Mouse (Mus musculus): Measurements from ENCODE around the gene Klf9. TPM values are rescaled to one million over a fixed set of nuclear protein-coding genes. Genes with fewer than 3 reads are reported as not detected.

The Klf9 gene
- polyA plus RNA-seq, 1 experiment from 2014 or later, result 2.2 TPM

GRCm38 (mm10) chr19:23129908-23130307 is 11.1 kb upstream of the Klf9 start:
- H3K4me3 ChIP-seq (replicated peaks; ENCODE audit: low read length), result no peak overlapping the region
- ATAC-seq, result no peak
- H3K9me3 ChIP-seq (ENCODE audit: control insufficient read depth, low read length), result no peaks in the 10 kb centered on the region
- H3K4me2 ChIP-seq (ENCODE audit: low read length), result no peak overlapping the region
- no peak overlapping the region for H3K27ac ChIP-seq (ENCODE audit: low read length)
- 96% methylated on average over 2 of the region's 2 CpGs for whole genome bisulfite sequencing
- no peak overlapping the region for H3K9ac ChIP-seq (replicated peaks; ENCODE audit: low read depth, low read length)
- H3K27me3 ChIP-seq (replicated peaks; ENCODE audit: control insufficient read depth, insufficient read depth, low read length), result 0 out of 2 replicates have a peak, but pooled peaks cover 7% of the 10 kb centered on the region
- peaks cover 12% of the 10 kb centered on the region for H3K4me1 ChIP-seq (replicated peaks; ENCODE audit: control insufficient read depth, insufficient read depth, low read length)
- H3K36me3 ChIP-seq (ENCODE audit: control insufficient read depth, insufficient read depth), result no peaks in the 10 kb centered on the region

DNA sequence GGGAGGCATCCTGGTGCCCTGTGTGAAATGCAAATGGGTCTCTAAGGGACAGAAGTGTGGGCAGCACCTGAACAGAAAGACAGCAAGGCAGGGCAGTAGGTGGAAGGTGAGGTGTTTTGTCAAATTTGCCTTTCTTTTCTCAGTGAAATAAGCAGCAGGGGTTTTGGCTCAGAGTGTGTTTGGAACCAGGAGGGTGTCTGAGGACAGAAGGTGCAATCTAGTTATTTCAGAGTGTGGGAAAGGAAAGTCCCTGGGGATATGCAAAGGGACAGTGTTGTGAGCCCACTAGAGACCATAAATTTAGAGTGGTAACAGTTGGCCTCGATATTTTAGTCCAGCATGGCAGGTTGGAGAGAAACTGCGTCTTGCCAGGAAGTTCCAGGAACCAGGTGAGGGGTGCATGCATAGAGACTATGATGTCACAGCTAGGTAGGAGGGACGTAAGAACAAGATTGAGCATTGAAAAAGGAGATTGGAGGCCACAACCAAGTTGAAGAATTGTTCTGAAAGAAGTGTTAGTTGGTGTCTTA is 8.9 kb upstream of the Klf9 start:
- WGBS, result 68% methylated on average over 3 of the region's 3 CpGs
- ATAC-seq, result no peak
- no peak overlapping the region for H3K27ac ChIP-seq (ENCODE audit: low read length)
- peaks cover 20% of the 10 kb centered on the region for H3K27me3 ChIP-seq (replicated peaks; ENCODE audit: control insufficient read depth, insufficient read depth, low read length)
- H3K9me3 ChIP-seq (ENCODE audit: control insufficient read depth, low read length), result no peaks in the 10 kb centered on the region
- no peak overlapping the region for H3K4me2 ChIP-seq (ENCODE audit: low read length)
- no peak overlapping the region for H3K9ac ChIP-seq (replicated peaks; ENCODE audit: low read depth, low read length)
- no peaks in the 10 kb centered on the region for H3K36me3 ChIP-seq (ENCODE audit: control insufficient read depth, insufficient read depth)
- H3K4me1 ChIP-seq (replicated peaks; ENCODE audit: control insufficient read depth, insufficient read depth, low read length), result peaks cover 31% of the 10 kb centered on the region
- H3K4me3 ChIP-seq (replicated peaks; ENCODE audit: low read length), result no peak overlapping the region

DNA sequence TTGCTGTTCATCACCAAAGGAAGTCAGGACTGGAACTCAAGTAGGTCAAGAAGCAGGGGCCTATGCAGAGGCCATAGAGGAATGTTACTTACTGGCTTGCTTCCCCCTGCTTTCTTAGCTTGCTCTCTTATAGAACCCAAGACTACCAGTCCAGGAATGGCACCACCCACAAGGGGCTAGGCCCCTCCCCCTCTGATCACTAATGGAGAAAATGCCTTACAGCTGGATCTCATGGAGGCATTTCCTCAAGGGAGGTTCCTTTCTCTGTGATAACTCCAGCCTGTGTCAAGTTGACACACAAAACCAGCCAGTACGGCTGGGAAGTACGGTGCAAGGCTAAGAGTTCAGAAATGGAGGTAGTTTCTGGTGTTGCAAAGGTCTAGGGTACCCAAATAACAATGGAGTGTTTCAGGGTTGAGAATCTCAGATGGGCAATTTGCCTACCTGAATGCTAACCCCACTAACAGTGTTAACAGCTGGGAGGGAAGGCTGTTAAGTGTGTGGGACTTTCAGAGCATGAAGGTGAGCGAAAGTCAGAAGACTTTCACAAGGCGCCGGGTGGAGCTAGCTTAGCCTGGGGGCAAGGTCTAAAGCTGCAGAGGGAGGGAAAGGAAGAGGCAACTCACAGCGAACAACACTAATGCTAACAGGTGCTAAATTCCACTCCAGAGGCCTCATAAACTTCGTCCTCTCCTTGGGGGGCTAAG is 8.2 kb upstream of the Klf9 start:
- Histone ChIP-seq H3K4me2 (ENCODE audit: low read length) (no peak overlapping the region), H3K27ac (ENCODE audit: low read length) (no peak overlapping the region), H3K9ac (replicated peaks; ENCODE audit: low read depth, low read length) (no peak overlapping the region), H3K36me3 (ENCODE audit: control insufficient read depth, insufficient read depth) (no peaks in the 10 kb centered on the region), H3K9me3 (ENCODE audit: control insufficient read depth, low read length) (no peaks in the 10 kb centered on the region), H3K4me3 (replicated peaks; ENCODE audit: low read length) (no peak overlapping the region), H3K27me3 (replicated peaks; ENCODE audit: control insufficient read depth, insufficient read depth, low read length) (peaks cover 23% of the 10 kb centered on the region), H3K4me1 (replicated peaks; ENCODE audit: control insufficient read depth, insufficient read depth, low read length) (peaks cover 31% of the 10 kb centered on the region)
- ATAC-seq, result no peak
- 34% methylated on average over 7 of the region's 7 CpGs for WGBS

GRCm38 (mm10) chr19:23133427-23134094 is 7.5 kb upstream of the Klf9 start:
- no peak; the same call in 1 of the 2 replicates for ATAC-seq
- Histone ChIP-seq H3K9me3 (ENCODE audit: control insufficient read depth, low read length) (no peaks in the 10 kb centered on the region), H3K4me1 (replicated peaks; ENCODE audit: control insufficient read depth, insufficient read depth, low read length) (peaks cover 31% of the 10 kb centered on the region), H3K4me3 (replicated peaks; ENCODE audit: low read length) (no peak overlapping the region; the same call in 1 of the 2 replicates), H3K27ac (ENCODE audit: low read length) (no peak overlapping the region), H3K4me2 (ENCODE audit: low read length) (peak overlapping the region; percentile 99), H3K36me3 (ENCODE audit: control insufficient read depth, insufficient read depth) (no peaks in the 10 kb centered on the region), H3K9ac (replicated peaks; ENCODE audit: low read depth, low read length) (no peak overlapping the region), H3K27me3 (replicated peaks; ENCODE audit: control insufficient read depth, insufficient read depth, low read length) (peaks cover 23% of the 10 kb centered on the region)
- 8% methylated on average over 9 of the region's 9 CpGs for WGBS

GRCm38 (mm10) chr19:23134095-23134440 is 7.0 kb upstream of the Klf9 start:
- WGBS, result 3% methylated on average over 14 of the region's 14 CpGs
- Histone ChIP-seq H3K9ac (replicated peaks; ENCODE audit: low read depth, low read length) (no peak overlapping the region), H3K4me3 (replicated peaks; ENCODE audit: low read length) (peak overlapping the region; percentile 44), H3K27me3 (replicated peaks; ENCODE audit: control insufficient read depth, insufficient read depth, low read length) (peaks cover 23% of the 10 kb centered on the region), H3K4me1 (replicated peaks; ENCODE audit: control insufficient read depth, insufficient read depth, low read length) (peaks cover 31% of the 10 kb centered on the region), H3K4me2 (ENCODE audit: low read length) (peak overlapping the region; percentile 99), H3K27ac (ENCODE audit: low read length) (no peak overlapping the region), H3K9me3 (ENCODE audit: control insufficient read depth, low read length) (no peaks in the 10 kb centered on the region), H3K36me3 (ENCODE audit: control insufficient read depth, insufficient read depth) (no peaks in the 10 kb centered on the region)
- ATAC-seq, result no peak; the same call in 1 of the 2 replicates

GRCm38 (mm10) chr19:23134441-23135301 is 6.4 kb upstream of the Klf9 start:
- H3K9ac ChIP-seq (replicated peaks; ENCODE audit: low read depth, low read length), result peak overlapping the region; percentile 48
- H3K27ac ChIP-seq (ENCODE audit: low read length), result no peak overlapping the region
- WGBS, result 1% methylated on average over 43 of the region's 47 CpGs
- H3K27me3 ChIP-seq (replicated peaks; ENCODE audit: control insufficient read depth, insufficient read depth, low read length), result peaks cover 23% of the 10 kb centered on the region
- H3K4me2 ChIP-seq (ENCODE audit: low read length), result peak overlapping the region; percentile 99
- H3K4me1 ChIP-seq (replicated peaks; ENCODE audit: control insufficient read depth, insufficient read depth, low read length), result peaks cover 31% of the 10 kb centered on the region
- H3K36me3 ChIP-seq (ENCODE audit: control insufficient read depth, insufficient read depth), result no peaks in the 10 kb centered on the region
- H3K9me3 ChIP-seq (ENCODE audit: control insufficient read depth, low read length), result no peaks in the 10 kb centered on the region
- peak overlapping the region; percentile 44 for H3K4me3 ChIP-seq (replicated peaks; ENCODE audit: low read length)
- ATAC-seq, result peak; percentile 17

- peak overlapping the region; percentile 48 for H3K9ac ChIP-seq (replicated peaks; ENCODE audit: low read depth, low read length)
- H3K4me1 ChIP-seq (replicated peaks; ENCODE audit: control insufficient read depth, insufficient read depth, low read length), result peaks cover 34% of the 10 kb centered on the region
- H3K36me3 ChIP-seq (ENCODE audit: control insufficient read depth, insufficient read depth), result no peaks in the 10 kb centered on the region
- peak overlapping the region; percentile 44 for H3K4me3 ChIP-seq (replicated peaks; ENCODE audit: low read length)
- 1% methylated on average over 55 of the region's 55 CpGs for WGBS
- peak; percentile 49 for ATAC-seq
- no peak overlapping the region for H3K27ac ChIP-seq (ENCODE audit: low read length)
- H3K27me3 ChIP-seq (replicated peaks; ENCODE audit: control insufficient read depth, insufficient read depth, low read length), result peaks cover 25% of the 10 kb centered on the region
- peak overlapping the region; percentile 99 for H3K4me2 ChIP-seq (ENCODE audit: low read length)
- no peaks in the 10 kb centered on the region for H3K9me3 ChIP-seq (ENCODE audit: control insufficient read depth, low read length)
Measured at GRCm38 (mm10) chr19:23135349-23136201, 5.5 kb upstream of the Klf9 start.

DNA sequence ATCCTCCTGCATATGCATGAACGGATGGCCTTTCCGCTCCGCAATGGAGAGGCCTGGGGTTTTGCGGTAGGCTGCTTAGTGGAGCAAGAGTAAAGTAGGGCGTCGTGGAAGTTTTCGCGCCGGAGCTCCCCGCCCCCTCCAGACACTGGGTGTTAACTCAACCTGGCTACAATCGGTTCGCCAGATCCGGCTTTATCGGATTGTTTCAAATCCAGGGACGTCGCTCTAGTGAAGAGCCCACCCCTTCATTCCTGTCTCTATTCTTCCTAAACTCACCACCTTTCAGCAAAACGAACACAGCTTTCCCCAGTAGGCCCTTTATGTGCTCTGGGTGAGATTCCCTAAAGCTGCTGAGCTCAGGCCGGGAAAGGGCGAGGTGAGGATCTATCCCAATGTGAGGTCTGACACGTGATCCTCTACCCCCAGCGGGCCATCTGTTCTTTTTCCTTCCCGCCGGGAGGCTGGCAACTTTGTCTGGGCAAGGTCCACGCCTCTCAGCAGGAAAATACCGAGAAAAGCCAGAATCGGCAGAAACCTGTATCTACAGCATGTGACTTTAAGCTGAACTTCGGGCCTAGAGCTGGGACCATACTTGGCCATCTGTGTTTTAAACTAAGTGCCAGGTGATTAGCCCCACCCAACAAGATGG is 4.7 kb upstream of the Klf9 start:
- H3K4me2 ChIP-seq (ENCODE audit: low read length), result peak overlapping the region; percentile 99
- no peak overlapping the region for H3K27ac ChIP-seq (ENCODE audit: low read length)
- under 1% methylated on average over 27 of the region's 27 CpGs for WGBS
- peak overlapping the region; percentile 27 for H3K9ac ChIP-seq (replicated peaks; ENCODE audit: low read depth, low read length)
- H3K4me3 ChIP-seq (replicated peaks; ENCODE audit: low read length), result peak overlapping the region; percentile 44
- no peak for ATAC-seq
- no peaks in the 10 kb centered on the region for H3K9me3 ChIP-seq (ENCODE audit: control insufficient read depth, low read length)
- peaks cover 25% of the 10 kb centered on the region for H3K27me3 ChIP-seq (replicated peaks; ENCODE audit: control insufficient read depth, insufficient read depth, low read length)
- no peaks in the 10 kb centered on the region for H3K36me3 ChIP-seq (ENCODE audit: control insufficient read depth, insufficient read depth)
- H3K4me1 ChIP-seq (replicated peaks; ENCODE audit: control insufficient read depth, insufficient read depth, low read length), result peaks cover 34% of the 10 kb centered on the region

All from forebrain, embryonic 16.5 days (tissue).